Mouse (Mus musculus) thymus, adult 2 months (tissue): ENCODE results near the gene Grk3. TPM values are rescaled to one million over a fixed set of nuclear protein-coding genes. Genes with fewer than 3 reads are reported as not detected.

Source experiments
- DNase-seq: peaks from one replicate; pipeline ENCODE4 v3.0.0; 2021
- H3K27ac ChIP-seq: fragments of 200-500 bp; 2 replicates; pipeline ENCODE4 v1.5.1; 2012; ENCODE audit warnings: low read length, control low read depth; ENCODE audit not compliant: control insufficient read depth, insufficient read depth
- H3K27me3 ChIP-seq: fragments of 200-500 bp; 2 replicates; pipeline ENCODE4 v1.6.1; 2012; ENCODE audit warnings: mild to moderate bottlenecking, low read length, moderate library complexity, mixed read lengths; ENCODE audit not compliant: control insufficient read depth, insufficient read depth
- H3K36me3 ChIP-seq: fragments of 200-500 bp; 2 replicates; pipeline ENCODE4 v1.6.1; 2012; ENCODE audit warnings: mild to moderate bottlenecking, low read length, moderate library complexity; ENCODE audit not compliant: control insufficient read depth, insufficient read depth
- H3K4me1 ChIP-seq: fragments of 200-500 bp; replicated peaks from 2 replicates; pipeline ENCODE4 v1.6.1; 2012; ENCODE audit warnings: low read length; ENCODE audit not compliant: control insufficient read depth, insufficient read depth
- H3K4me3 ChIP-seq: fragments of 200-500 bp; 2 replicates; pipeline ENCODE4 v1.5.1; 2012; ENCODE audit warnings: mild to moderate bottlenecking, low read length, control low read depth, moderate library complexity; ENCODE audit not compliant: control insufficient read depth, insufficient read depth
- CTCF ChIP-seq: fragments of 200-500 bp; IDR thresholded peaks from 2 replicates; pipeline ENCODE4 v1.5.1; 2012; ENCODE audit warnings: mild to moderate bottlenecking, control low read depth, low read length, moderate library complexity, borderline replicate concordance; ENCODE audit not compliant: control insufficient read depth, poor library complexity, insufficient read depth; ENCODE audit errors: extremely low read depth
- POLR2A ChIP-seq: fragments of 200-500 bp; IDR thresholded peaks from 2 replicates; pipeline ENCODE4 v1.6.1; 2012; ENCODE audit warnings: mild to moderate bottlenecking, low read length, control low read depth, moderate library complexity; ENCODE audit not compliant: control insufficient read depth, poor library complexity, insufficient read depth; ENCODE audit errors: extremely low read depth
- WGBS: fragments of 180-500 bp; shearing (Covaris S2); methylation state at CpG from one replicate; pipeline ENCODE4 v1.1.7; 2018; 5-methylcytosine and 5-hydroxymethylcytosine counted together
- polyA plus RNA-seq: library from polyadenylated mRNA; depleted of rRNA; stranded (reverse); fragments of >200 nt; gene quantifications from 2 replicates; pipeline ENCODE4 v1.2.3, GENCODE M21; 2012; rRNA removed

Grk3 gene
- polyA plus RNA-seq, 1 experiment: 10.0 TPM

DNA sequence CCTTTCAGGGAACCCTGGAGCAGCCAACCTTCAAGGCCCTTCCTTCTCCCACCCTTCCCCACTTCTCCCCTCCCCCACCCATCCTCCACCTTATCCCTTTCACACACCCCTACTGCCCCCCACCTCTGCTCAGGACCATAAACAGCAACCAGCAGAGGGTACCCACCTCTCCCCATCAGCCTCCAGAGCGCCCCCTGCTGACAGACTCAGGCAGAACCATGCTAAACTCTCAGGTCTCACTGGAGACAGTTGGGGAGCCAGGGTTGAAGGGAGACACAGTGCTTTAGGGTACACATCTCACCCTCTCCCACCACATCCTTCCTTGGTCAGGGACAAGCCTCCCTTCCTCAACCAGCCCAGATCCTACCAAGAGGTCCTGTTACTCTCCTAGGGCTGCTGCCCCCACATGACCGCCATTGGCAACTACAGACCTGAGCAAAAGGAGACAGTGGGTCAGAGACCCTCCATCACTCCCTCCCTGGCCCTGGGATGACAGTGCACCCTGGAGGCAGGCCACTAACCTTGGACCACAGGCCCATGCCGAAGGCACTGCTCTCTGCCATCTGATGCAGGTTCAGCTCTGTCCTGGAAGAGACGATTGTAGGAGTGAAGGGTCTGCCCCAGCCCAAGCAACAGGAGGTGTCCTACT is 150.7 kb downstream of the Grk3 start:
- peak; percentile 36 for DNase-seq
- Histone ChIP-seq H3K4me3 (no peak overlapping the region), H3K4me1 (no peaks in the 10 kb centered on the region), H3K27me3 (no peaks in the 10 kb centered on the region), H3K36me3 (no peaks in the 10 kb centered on the region), H3K27ac (no peak overlapping the region)
- TF ChIP-seq POLR2A: no peak
- peak; percentile 44; the same call in 1 of the 2 replicates for TF ChIP-seq CTCF
- 53% methylated on average over 4 of the region's 4 CpGs for WGBS

Other genes with a start within 250 kb of the Grk3 start
- gene Myo18b, start 119.4 kb downstream of the Grk3 start, polyA plus RNA-seq: 0.36 and 3.8 TPM in 2 replicates
- gene Crybb2, start 54.3 kb upstream of the Grk3 start, polyA plus RNA-seq: 0.20 TPM in 1 of 2 replicates, not detected in the other
- 2.3 and 4.8 TPM in 2 replicates for gene Crybb3, start 65.8 kb upstream of the Grk3 start, polyA plus RNA-seq
- gene 2900026A02Rik, start 205.4 kb upstream of the Grk3 start, polyA plus RNA-seq: 6.9 and 7.8 TPM in 2 replicates
- gene Tmem211, start 211.1 kb upstream of the Grk3 start, polyA plus RNA-seq: 0.10 TPM in 1 of 2 replicates, not detected in the other